Mouse (Mus musculus) telencephalon, adult 2 months (tissue): ENCODE results near the gene A4gnt.
A peak's percentile ranks its signal among the peaks of the same experiment; 100 is the strongest.
"Not testable (repeated sequence)": the region's sequence is repeated elsewhere in the genome, so short reads cannot be mapped to it uniquely, and the experiment has no call there.

Experiments used
- DNase-seq: peaks from one replicate; pipeline ENCODE4 v3.0.0-alpha.2; 2011; ENCODE audit warnings: low read depth, low spot score

A4gnt gene

GRCm38 (mm10) chr9:99612202-99612601 lies at the start of gene A4gnt:
Gene A4gnt (plus strand): TSS chr9:99612502.
- DNase-seq = no peak

GRCm38 (mm10) chr9:99563714-99564113 lies 48.6 kb upstream of the A4gnt start:
- DNase-seq = no peak

GRCm38 (mm10) chr9:99568023-99568346 lies 44.3 kb upstream of the A4gnt start:
- peak; percentile 6 for DNase-seq

GRCm38 (mm10) chr9:99568347-99569070 lies 43.8 kb upstream of the A4gnt start, which contains the start of gene Armc8:
Gene Armc8 (minus strand): TSS chr9:99568899.
- peak; percentile 82 for DNase-seq

- no peak for DNase-seq
These were observed 43.3 kb upstream of the A4gnt start for GRCm38 (mm10) chr9:99569071-99569397.

GRCm38 (mm10) chr9:99575677-99576480 lies 36.4 kb upstream of the A4gnt start, which contains the start of gene Dbr1:
Gene Dbr1 (plus strand): TSS chr9:99575799.
- peak; percentile 85 for DNase-seq

GRCm38 (mm10) chr9:99580655-99581054 lies 31.6 kb upstream of the A4gnt start:
- DNase-seq = peak; percentile 29

- DNase-seq = no peak
These were observed 24.6 kb upstream of the A4gnt start for GRCm38 (mm10) chr9:99587505-99588202.

GRCm38 (mm10) chr9:99591144-99591543 lies 21.2 kb upstream of the A4gnt start:
- DNase-seq = no peak

- DNase-seq = not testable (repeated sequence)
These were observed 13.2 kb upstream of the A4gnt start for GRCm38 (mm10) chr9:99599127-99599526.

- DNase-seq = no peak
These were observed 8.7 kb upstream of the A4gnt start for GRCm38 (mm10) chr9:99603566-99603965.

- peak; percentile 41 for DNase-seq
These were observed 7.4 kb downstream of the A4gnt start for GRCm38 (mm10) chr9:99619688-99620087.

GRCm38 (mm10) chr9:99620196-99620595 lies 7.9 kb downstream of the A4gnt start:
- no peak for DNase-seq

GRCm38 (mm10) chr9:99622034-99622433 lies 9.7 kb downstream of the A4gnt start:
- no peak for DNase-seq

- no peak for DNase-seq
These were observed 10.7 kb downstream of the A4gnt start for GRCm38 (mm10) chr9:99622966-99623365.

- no peak for DNase-seq
These were observed 11.8 kb downstream of the A4gnt start for GRCm38 (mm10) chr9:99624117-99624516.

- no peak for DNase-seq
These were observed 16.3 kb downstream of the A4gnt start for GRCm38 (mm10) chr9:99628581-99628980.

- DNase-seq = peak; percentile 67
These were observed 17.1 kb downstream of the A4gnt start, which contains the start of gene Dzip1l for GRCm38 (mm10) chr9:99629281-99630011. Gene Dzip1l (plus strand): TSS chr9:99629496.

- DNase-seq = no peak
These were observed 17.8 kb downstream of the A4gnt start for GRCm38 (mm10) chr9:99630071-99630470.

- no peak for DNase-seq
These were observed 18.3 kb downstream of the A4gnt start for GRCm38 (mm10) chr9:99630528-99631125.

GRCm38 (mm10) chr9:99631781-99632180 lies 19.5 kb downstream of the A4gnt start:
- no peak for DNase-seq
